Mouse (Mus musculus): Measurements from ENCODE around the gene Ccdc6.

Ccdc6 gene

DNA sequence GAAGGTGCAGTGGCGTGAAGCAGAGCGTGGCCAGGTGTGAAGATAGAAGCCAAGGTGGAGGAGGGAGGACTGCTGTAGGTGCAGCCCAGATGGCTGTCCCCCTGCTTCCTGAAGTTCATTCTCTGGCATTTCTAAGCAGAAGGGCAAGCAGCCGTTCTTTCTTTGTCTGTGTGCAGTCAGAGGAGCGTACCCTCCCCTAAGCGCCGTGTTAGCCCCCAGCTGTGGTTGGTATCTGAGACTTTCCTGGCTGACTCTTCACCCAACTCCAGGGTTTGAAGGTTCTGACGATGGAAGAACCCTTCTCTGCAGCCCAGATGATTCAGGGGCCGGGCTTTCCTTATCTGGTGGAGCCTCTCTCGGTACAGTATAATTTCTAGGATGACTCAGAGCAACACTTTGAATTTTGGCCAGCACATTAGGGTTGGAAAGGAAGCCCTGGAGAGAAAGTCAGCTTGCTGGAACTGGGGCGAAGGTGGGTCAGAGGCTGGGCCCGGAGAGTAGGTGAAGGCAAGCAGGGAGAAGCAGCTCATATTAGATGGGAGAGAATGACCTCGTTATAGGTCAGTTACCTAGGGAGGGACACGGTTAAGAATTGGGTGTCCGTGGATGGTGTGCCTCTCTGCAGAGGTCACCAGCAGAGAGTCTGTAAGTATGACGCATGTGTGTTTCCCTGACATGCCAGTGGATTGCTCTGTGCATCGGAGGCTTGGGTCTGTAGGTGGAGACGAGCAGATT lies 23.9 kb downstream of the Ccdc6 start:
- in situ Hi-C loops (cut with MboI; ENCODE audit: low pct_unique_long_range_greater_than_20kb in 1 of 2, low sequenced_read_pairs in 2 of 2, unreplicated experiment in 1 of 2): no loop called here

DNA sequence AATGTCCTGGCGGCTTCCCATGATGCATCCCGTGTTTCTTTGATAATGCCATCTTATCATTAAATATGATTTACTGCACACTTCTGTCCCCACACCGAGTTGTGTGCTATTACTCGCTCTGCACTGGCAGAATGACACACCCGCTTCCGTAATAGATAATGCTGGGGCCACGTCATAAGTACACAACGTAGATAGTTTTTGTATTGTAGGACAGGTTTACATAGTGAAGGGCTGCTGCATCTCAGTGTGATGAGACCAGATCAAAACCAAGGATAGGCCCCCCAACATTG lies 24.4 kb downstream of the Ccdc6 start:
- in situ Hi-C loops (cut with MboI; ENCODE audit: low pct_unique_long_range_greater_than_20kb in 1 of 2, low sequenced_read_pairs in 2 of 2, unreplicated experiment in 1 of 2): no loop called here

DNA sequence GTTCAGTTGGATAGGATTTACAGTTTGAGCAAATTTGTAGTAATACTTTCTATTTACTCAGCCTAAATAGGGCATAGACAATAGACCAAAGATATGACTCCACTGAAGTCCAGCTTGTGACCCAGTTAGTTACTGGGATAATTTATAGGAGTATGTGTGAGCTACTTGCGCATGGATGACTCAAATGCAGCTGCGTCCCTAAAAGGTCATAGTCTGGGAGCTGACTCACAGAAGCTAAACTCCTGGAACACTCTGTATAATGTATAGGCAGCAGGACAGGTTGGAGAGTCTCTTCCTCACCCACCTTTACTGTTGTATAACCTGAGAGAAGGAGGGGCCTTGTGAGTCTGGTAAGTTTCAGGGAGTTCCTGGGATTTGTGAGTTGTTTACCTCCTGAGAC lies 26.5 kb downstream of the Ccdc6 start:
- in situ Hi-C loops (cut with MboI; ENCODE audit: low pct_unique_long_range_greater_than_20kb in 1 of 2, low sequenced_read_pairs in 2 of 2, unreplicated experiment in 1 of 2): no loop called here

DNA sequence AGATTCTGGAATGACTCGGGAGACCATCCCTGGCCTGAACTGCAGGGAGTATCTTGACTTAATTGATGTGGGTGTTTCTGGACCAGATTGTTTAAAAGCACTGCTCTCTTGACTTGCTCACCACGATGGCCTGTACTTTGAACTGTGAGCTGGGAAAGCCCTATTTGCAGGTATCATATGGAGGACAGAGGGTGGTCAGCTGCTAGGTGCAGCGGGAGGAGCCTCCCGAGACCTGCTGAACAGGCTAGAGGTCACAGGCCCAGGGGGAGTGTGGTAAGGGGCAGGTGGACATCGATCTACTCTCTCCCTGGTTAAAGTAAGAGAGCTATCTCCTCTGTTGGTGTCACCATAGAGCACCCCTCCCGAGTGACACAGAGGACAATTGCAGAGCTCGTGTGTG lies 28.6 kb downstream of the Ccdc6 start:
- in situ Hi-C loops (cut with MboI; ENCODE audit: low pct_unique_long_range_greater_than_20kb in 1 of 2, low sequenced_read_pairs in 2 of 2, unreplicated experiment in 1 of 2): no loop called here

GRCm38 (mm10) chr10:70127273-70127672 lies 30.4 kb downstream of the Ccdc6 start:
- in situ Hi-C loops (cut with MboI; ENCODE audit: low pct_unique_long_range_greater_than_20kb in 1 of 2, low sequenced_read_pairs in 2 of 2, unreplicated experiment in 1 of 2): no loop called here

GRCm38 (mm10) chr10:70128408-70128807 lies 31.5 kb downstream of the Ccdc6 start:
- in situ Hi-C loops (cut with MboI; ENCODE audit: low pct_unique_long_range_greater_than_20kb in 1 of 2, low sequenced_read_pairs in 2 of 2, unreplicated experiment in 1 of 2): no loop called here

- in situ Hi-C loops (cut with MboI; ENCODE audit: low pct_unique_long_range_greater_than_20kb in 1 of 2, low sequenced_read_pairs in 2 of 2, unreplicated experiment in 1 of 2): no loop called here
Measured at GRCm38 (mm10) chr10:70132087-70132560, 35.2 kb downstream of the Ccdc6 start.

DNA sequence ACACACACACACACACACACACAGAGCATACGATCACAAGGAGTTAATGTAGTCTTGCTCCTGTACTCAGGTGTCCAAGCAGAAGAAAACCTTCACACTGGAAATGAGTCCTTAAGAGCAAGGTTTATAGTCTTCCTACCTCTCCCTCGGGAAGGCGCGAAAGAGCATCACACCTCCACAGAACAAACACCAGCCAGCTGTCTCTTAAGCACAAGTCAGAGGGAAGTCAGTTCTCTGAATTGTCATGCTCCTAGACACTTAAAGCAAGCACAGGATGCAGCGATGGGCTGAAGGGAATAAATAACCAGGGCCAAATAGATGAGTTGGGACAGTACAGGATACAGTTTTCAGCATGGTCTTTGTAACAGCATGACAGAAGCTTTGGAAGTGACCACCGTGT lies 35.8 kb downstream of the Ccdc6 start:
- in situ Hi-C loops (cut with MboI; ENCODE audit: low pct_unique_long_range_greater_than_20kb in 1 of 2, low sequenced_read_pairs in 2 of 2, unreplicated experiment in 1 of 2): no loop called here

- in situ Hi-C loops (cut with MboI; ENCODE audit: low pct_unique_long_range_greater_than_20kb in 1 of 2, low sequenced_read_pairs in 2 of 2, unreplicated experiment in 1 of 2): no loop called here
Measured at GRCm38 (mm10) chr10:70133188-70133587, 36.3 kb downstream of the Ccdc6 start.

DNA sequence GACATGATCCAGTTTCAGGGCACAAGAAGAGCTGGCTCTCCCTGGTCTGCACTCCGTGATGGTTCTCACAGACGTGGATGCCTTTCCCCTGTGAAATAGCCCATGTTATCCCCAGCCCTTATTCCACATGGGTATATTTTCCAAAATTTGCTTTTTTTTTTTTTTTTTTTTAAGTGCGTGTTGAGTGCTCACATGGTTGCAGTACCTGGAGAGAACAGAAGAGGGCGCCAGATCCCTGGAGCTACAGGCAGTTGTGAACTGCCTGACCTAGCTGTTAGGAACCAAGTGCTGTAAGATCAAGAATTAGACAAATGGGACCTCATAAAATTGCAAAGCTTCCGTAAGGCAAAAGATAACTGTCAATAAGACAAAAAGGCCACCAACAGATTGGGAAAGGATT lies 38.8 kb downstream of the Ccdc6 start:
- in situ Hi-C loops (cut with MboI; ENCODE audit: low pct_unique_long_range_greater_than_20kb in 1 of 2, low sequenced_read_pairs in 2 of 2, unreplicated experiment in 1 of 2): no loop called here

DNA sequence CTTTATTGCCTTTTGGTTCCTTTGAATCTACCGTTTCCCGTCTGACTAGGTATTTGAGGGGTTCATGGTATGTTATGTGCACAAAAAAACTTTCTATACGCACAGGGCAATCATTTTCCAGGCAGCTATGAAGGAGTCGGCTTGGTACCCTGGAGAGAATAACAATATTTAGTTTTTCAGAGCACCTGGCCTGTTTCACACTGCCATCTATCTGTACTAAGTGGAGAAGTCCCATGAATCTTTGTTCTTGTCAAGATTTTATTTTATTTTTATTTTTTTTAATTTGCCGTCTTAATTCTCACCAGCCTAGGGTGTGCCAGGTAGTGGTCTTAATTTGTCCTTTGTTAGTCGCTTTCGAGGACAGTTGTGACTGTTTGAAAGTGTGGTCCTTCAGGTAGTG lies 40.7 kb downstream of the Ccdc6 start:
- in situ Hi-C loops (cut with MboI; ENCODE audit: low pct_unique_long_range_greater_than_20kb in 1 of 2, low sequenced_read_pairs in 2 of 2, unreplicated experiment in 1 of 2): no loop called here

GRCm38 (mm10) chr10:70138150-70138549 lies 41.2 kb downstream of the Ccdc6 start:
- in situ Hi-C loops (cut with MboI; ENCODE audit: low pct_unique_long_range_greater_than_20kb in 1 of 2, low sequenced_read_pairs in 2 of 2, unreplicated experiment in 1 of 2): no loop called here

DNA sequence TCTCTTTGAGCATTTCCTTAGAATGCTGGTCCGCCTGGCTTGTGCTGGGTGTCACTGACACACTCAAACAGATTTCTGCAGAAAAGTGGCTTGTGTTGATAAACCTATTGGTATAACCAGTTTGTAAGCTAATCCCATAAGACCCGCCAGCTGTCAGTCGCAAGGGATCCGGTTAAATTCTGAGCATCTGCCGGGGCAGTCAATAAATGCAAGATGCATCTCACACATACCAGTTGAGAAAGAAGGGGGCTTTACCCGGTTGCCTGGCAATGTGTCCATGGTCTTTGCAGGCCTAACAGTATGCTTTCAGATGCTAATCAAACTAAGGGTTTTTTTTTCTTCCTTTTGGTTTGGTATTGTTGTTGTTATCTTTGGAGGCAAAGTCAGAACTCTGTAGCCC lies 42.4 kb downstream of the Ccdc6 start:
- in situ Hi-C loops (cut with MboI; ENCODE audit: low pct_unique_long_range_greater_than_20kb in 1 of 2, low sequenced_read_pairs in 2 of 2, unreplicated experiment in 1 of 2): no loop called here

- in situ Hi-C loops (cut with MboI; ENCODE audit: low pct_unique_long_range_greater_than_20kb in 1 of 2, low sequenced_read_pairs in 2 of 2, unreplicated experiment in 1 of 2): no loop called here
Measured at GRCm38 (mm10) chr10:70140414-70140813, 43.5 kb downstream of the Ccdc6 start.

DNA sequence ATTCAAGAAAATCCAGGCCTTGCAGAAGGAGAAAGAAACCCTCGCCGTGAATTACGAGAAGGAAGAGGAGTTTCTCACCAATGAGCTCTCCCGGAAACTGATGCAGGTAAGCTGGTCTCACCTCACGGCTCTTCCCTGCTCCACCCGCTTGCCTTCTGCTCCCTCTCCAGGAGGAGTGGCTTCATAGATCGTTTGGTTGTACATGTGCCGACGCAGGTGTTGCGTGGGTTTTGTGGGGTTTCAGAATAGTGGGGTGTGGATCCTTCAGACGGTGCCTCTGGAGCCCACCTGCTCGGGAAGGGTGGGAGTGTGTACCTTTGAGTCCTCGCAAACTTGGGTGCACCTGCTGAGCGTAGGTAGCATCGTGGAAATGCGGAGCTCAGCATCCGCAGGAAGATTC lies 45.7 kb downstream of the Ccdc6 start:
- in situ Hi-C loops (cut with MboI; ENCODE audit: low pct_unique_long_range_greater_than_20kb in 1 of 2, low sequenced_read_pairs in 2 of 2, unreplicated experiment in 1 of 2): no loop called here

DNA sequence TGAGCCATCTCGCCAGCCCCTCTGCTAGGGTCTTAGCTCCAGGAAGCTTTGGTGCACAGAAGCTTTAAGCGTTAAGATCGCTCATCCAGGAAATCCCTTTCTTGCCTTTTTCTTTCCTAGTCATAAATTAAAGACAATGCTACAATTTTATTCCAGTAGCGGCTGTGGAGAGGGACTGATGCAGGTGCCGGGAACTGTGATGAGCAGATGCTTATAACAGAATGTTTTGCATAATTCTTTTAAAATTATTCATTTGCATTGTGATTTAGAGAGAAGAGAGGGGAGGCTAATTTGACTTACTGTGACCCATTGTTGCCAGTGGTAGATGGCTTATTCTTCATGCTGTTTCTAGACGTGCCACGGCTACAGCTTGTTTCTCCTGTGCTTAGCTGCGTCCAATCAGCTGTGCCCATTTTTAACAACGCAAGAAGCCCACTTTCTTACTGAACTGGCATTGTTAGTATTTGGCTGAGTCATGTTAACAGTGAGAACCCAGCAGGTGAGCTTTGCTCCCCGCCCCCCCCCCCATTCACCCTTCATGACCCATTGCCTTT lies 47.2 kb downstream of the Ccdc6 start:
- in situ Hi-C loops (cut with MboI; ENCODE audit: low pct_unique_long_range_greater_than_20kb in 1 of 2, low sequenced_read_pairs in 2 of 2, unreplicated experiment in 1 of 2): no loop called here

DNA sequence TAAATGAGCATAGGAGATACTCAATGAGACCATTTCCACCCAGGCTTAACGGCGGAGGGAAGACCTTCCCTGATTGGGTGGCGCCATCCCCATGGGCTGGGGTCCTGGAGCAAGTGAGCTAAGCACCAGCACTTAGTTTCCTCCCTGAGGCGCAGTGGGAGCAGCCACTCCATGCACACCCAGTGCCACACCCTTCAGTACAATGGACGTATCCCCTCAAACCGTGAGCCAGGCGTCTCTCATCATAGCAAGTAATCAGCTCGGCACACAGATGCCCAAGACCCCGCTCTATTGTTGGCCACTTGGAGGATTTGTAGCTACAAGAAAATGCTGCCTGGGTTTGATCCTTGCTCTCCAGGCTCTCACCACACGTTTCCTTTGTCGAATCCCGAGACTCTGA lies 49.0 kb downstream of the Ccdc6 start:
- in situ Hi-C loops (cut with MboI; ENCODE audit: low pct_unique_long_range_greater_than_20kb in 1 of 2, low sequenced_read_pairs in 2 of 2, unreplicated experiment in 1 of 2): no loop called here

GRCm38 (mm10) chr10:70149093-70149492 lies 52.2 kb downstream of the Ccdc6 start:
- in situ Hi-C loops (cut with MboI; ENCODE audit: low pct_unique_long_range_greater_than_20kb in 1 of 2, low sequenced_read_pairs in 2 of 2, unreplicated experiment in 1 of 2): no loop called here

GRCm38 (mm10) chr10:70150301-70150700 lies 53.4 kb downstream of the Ccdc6 start:
- in situ Hi-C loops (cut with MboI; ENCODE audit: low pct_unique_long_range_greater_than_20kb in 1 of 2, low sequenced_read_pairs in 2 of 2, unreplicated experiment in 1 of 2): no loop called here

- in situ Hi-C loops (cut with MboI; ENCODE audit: low pct_unique_long_range_greater_than_20kb in 1 of 2, low sequenced_read_pairs in 2 of 2, unreplicated experiment in 1 of 2): no loop called here
Measured at GRCm38 (mm10) chr10:70151171-70151570, 54.2 kb downstream of the Ccdc6 start.

All from mouse embryonic stem cell (cell line).